Mouse (Mus musculus) forebrain, embryonic 10.5 days (tissue): Measurements from ENCODE around the gene Rbfox3. TPM values are rescaled to one million over a fixed set of nuclear protein-coding genes. Genes with fewer than 3 reads are reported as not detected.

ENCODE experiments used
- DNase-seq: peaks from one replicate; pipeline ENCODE4 v3.0.0-alpha.2; 2017; ENCODE audit warnings: low spot score; ENCODE audit errors: extremely low spot score
- H3K27ac ChIP-seq: fragments of 300-500 bp; sonication (generic); 2 replicates; pipeline ENCODE4 v1.5.1; 2016; ENCODE audit warnings: mild to moderate bottlenecking
- H3K27me3 ChIP-seq: fragments of 300-500 bp; sonication (generic); 2 replicates; pipeline ENCODE4 v1.6.1; 2016; ENCODE audit warnings: mild to moderate bottlenecking; ENCODE audit not compliant: poor library complexity, severe bottlenecking
- H3K36me3 ChIP-seq: fragments of 300-500 bp; sonication (generic); replicated peaks from 2 replicates; pipeline ENCODE4 v1.6.1; 2016; ENCODE audit warnings: mild to moderate bottlenecking, moderate library complexity
- H3K4me1 ChIP-seq: fragments of 300-500 bp; sonication (generic); 2 replicates; pipeline ENCODE4 v1.6.1; 2016
- H3K4me3 ChIP-seq: fragments of 300-500 bp; sonication (generic); 2 replicates; pipeline ENCODE4 v1.5.1; 2016; ENCODE audit warnings: mild to moderate bottlenecking, moderate library complexity
- H3K9me3 ChIP-seq: fragments of 300-500 bp; sonication (generic); 2 replicates; pipeline ENCODE4 v1.6.1; 2016; ENCODE audit warnings: mild to moderate bottlenecking, moderate library complexity
- WGBS: fragments of 180-500 bp; shearing (Covaris S2); methylation state at CpG from one replicate; pipeline ENCODE4 v1.1.7; 2016; 5-methylcytosine and 5-hydroxymethylcytosine counted together
- polyA plus RNA-seq: library from polyadenylated mRNA; unstranded; fragments of >200 nt; fragmentation: Nextera tagmentation; extraction: Ambion mirVana; gene quantifications from 2 replicates; pipeline ENCODE4 v1.2.1, GENCODE M21; 2016

The Rbfox3 gene
- polyA plus RNA-seq, 1 experiment from 2014 or later, result 2.6 TPM

DNA sequence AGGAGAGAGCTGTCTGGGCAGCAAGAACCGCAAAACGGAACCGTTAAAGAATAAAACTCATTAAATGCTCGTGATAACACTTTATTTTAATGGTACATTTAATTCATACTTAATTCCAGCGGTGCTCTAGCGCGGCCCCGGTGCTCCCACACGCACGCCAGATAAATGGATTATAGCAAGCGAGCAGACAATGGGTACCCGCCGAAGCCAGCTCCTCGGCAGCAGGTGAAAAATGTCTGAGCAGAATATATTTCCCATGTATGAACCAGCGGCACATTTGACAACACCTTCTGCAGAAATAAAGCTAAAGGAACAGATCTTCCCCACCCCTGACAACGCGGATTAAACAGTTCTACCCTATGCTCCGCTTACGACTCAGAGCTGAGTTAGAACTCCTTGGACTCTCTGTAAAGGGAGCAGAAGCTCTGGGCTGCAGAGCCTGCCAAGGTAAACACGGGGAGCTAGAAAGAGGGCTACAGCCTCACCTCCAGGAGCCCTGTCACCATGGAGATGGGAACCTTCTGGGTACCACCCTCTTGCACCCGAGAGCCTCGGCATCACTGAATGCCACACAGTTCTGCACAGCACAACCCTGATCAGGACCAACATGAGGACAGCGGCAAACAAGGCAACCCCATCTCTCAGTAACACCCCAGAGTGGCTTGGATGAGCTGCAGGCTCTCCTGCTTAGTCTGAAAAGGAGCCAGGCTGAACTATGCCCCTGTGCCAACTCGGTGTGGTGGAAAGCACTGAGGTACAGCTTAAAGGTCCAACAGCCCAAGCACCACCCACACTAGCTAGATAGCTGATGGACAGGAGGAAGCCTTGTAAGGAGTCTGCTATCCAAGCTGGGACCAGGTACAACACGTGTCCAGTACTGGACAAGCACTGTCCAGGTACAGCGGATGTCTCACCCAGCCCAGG is 196.5 kb downstream of the Rbfox3 start:
- Histone ChIP-seq H3K27me3 (no peaks in the 10 kb centered on the region), H3K36me3 (no peaks in the 10 kb centered on the region), H3K4me1 (peaks cover 12% of the 10 kb centered on the region), H3K4me3 (no peak overlapping the region), H3K9me3 (no peaks in the 10 kb centered on the region), H3K27ac (no peak overlapping the region)
- WGBS, result 87% methylated on average over 26 of the region's 26 CpGs
- DNase-seq, result no peak

DNA sequence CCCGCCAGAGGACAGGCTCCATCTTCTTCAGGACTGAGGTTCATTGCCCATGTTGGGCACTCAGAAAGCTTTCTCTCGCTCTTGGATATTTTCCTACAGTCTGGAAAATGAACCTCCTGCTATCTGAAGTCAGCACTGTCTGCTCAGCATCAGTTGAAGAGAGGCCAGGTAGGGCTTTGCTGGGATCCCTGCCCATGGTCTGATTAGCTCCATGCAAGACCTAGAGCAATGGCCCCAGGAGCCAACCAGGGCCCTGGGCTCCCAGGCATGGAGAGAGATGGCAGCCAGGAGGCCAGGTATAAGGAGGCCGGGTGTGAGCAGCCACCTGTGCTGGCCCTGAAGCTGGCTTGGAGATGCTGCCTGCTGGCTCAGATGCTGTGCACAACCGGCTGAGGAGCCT is 198.6 kb downstream of the Rbfox3 start:
- H3K4me1 ChIP-seq, result peaks cover 12% of the 10 kb centered on the region
- 78% methylated on average over 4 of the region's 4 CpGs for WGBS
- H3K9me3 ChIP-seq, result peaks cover 7% of the 10 kb centered on the region; the same call in 1 of the 2 replicates
- no peaks in the 10 kb centered on the region for H3K36me3 ChIP-seq
- no peak overlapping the region for H3K4me3 ChIP-seq
- no peaks in the 10 kb centered on the region for H3K27me3 ChIP-seq
- DNase-seq, result no peak
- no peak overlapping the region for H3K27ac ChIP-seq

DNA sequence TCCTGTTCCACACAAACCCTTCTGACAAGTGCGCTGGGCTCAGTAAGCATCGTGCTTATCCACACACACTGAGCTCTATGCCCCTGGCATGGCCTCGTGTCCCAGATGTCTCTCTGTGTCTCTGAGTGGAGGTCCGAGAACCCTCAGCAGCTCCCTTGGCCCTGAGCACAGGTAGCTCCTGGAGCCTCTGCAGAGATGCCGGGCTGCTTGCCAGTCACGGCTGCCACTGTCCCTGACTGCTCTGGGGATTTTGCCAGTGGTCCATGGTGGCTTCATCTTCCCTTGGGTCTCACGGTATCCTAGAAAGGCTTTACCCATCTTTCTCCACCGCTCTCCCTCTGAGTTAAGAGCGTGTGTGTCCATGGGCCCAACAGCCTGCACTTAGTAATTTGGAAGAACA is 199.3 kb downstream of the Rbfox3 start:
- Histone ChIP-seq H3K27ac (peak overlapping the region; percentile 20; the same call in 1 of the 2 replicates), H3K27me3 (no peaks in the 10 kb centered on the region), H3K36me3 (no peaks in the 10 kb centered on the region), H3K4me3 (no peak overlapping the region), H3K9me3 (peaks cover 7% of the 10 kb centered on the region; the same call in 1 of the 2 replicates), H3K4me1 (peaks cover 12% of the 10 kb centered on the region)
- 88% methylated on average over 9 of the region's 9 CpGs for WGBS
- DNase-seq, result no peak

GRCm38 (mm10) chr11:118710035-118710434 is 201.4 kb downstream of the Rbfox3 start:
- no peak overlapping the region for H3K4me3 ChIP-seq
- DNase-seq, result no peak
- H3K36me3 ChIP-seq, result no peaks in the 10 kb centered on the region
- H3K27ac ChIP-seq, result no peak overlapping the region
- peaks cover 12% of the 10 kb centered on the region for H3K4me1 ChIP-seq
- 88% methylated on average over 5 of the region's 5 CpGs for WGBS
- H3K27me3 ChIP-seq, result no peaks in the 10 kb centered on the region
- peaks cover 7% of the 10 kb centered on the region; the same call in 1 of the 2 replicates for H3K9me3 ChIP-seq

DNA sequence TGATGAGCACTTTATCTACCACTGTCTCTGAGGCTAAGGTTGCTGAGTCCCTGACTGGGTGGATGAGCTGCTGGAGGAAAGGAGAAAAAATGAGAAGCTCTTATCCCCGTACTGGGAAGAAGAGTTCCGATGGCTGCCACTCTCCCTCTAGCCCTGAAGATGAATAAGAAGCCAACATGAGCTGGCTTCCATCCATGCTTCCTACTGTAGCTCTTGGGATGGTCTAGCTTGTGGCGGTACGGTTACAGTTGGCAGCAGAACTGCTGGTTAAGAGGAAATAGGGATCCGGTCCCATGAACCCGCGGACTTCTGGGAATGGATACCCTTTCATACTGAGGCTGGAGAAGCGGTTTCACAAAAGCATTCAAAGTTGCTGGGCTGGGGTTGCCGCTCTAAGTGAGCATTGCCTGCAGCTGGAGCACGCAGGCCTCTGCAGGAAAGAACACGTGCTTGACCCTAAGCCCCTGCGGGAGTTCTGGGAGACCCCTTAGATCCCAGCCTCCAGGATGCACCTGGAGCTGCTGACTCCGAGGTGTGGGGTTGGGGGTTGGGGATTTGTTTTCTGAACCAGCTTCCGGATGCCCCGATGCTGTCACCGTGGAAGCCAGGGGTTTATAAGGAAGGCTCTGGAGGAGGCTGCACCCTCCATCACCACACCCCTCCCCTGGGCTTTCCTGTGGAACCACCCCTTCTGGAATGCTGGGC is 215.0 kb downstream of the Rbfox3 start:
- Histone ChIP-seq H3K9me3 (no peaks in the 10 kb centered on the region), H3K27ac (no peak overlapping the region; the same call in 1 of the 2 replicates), H3K4me3 (no peak overlapping the region), H3K36me3 (no peaks in the 10 kb centered on the region), H3K4me1 (peaks cover 27% of the 10 kb centered on the region), H3K27me3 (no peaks in the 10 kb centered on the region; the same call in 1 of the 2 replicates)
- WGBS, result 65% methylated on average over 16 of the region's 16 CpGs
- DNase-seq, result no peak

DNA sequence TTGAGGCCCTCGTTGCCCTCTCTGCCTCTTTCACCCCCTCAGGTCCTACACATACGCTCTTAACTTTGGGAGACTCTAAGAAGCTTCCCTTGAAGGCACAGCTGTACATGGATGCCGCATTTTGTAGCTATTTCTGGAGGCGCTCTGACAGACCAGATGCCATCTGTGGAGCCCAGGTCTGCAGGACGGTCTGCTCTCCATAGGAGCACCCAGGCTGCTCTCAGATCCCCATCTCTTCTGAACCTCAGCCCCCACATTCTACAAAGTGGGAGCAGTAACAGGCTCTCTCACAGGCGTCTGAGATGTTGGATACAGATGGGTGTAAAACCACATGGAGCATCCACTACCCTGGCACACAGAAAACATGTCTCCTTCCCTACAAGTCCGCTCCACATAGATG is 218.1 kb downstream of the Rbfox3 start:
- DNase-seq, result no peak
- Histone ChIP-seq H3K9me3 (no peaks in the 10 kb centered on the region), H3K27me3 (no peaks in the 10 kb centered on the region; the same call in 1 of the 2 replicates), H3K27ac (no peak overlapping the region), H3K4me1 (peaks cover 27% of the 10 kb centered on the region), H3K4me3 (no peak overlapping the region), H3K36me3 (no peaks in the 10 kb centered on the region)
- 86% methylated on average over 7 of the region's 7 CpGs for WGBS

- Histone ChIP-seq H3K4me1 (peaks cover 8% of the 10 kb centered on the region; the same call in 1 of the 2 replicates), H3K9me3 (no peaks in the 10 kb centered on the region), H3K27me3 (no peaks in the 10 kb centered on the region; the same call in 1 of the 2 replicates), H3K27ac (no peak overlapping the region), H3K36me3 (no peaks in the 10 kb centered on the region), H3K4me3 (no peak overlapping the region)
- DNase-seq, result no peak
- 89% methylated on average over 8 of the region's 8 CpGs for WGBS
These were observed 221.1 kb downstream of the Rbfox3 start for GRCm38 (mm10) chr11:118690262-118690661.

- Histone ChIP-seq H3K9me3 (no peaks in the 10 kb centered on the region), H3K27ac (no peak overlapping the region), H3K27me3 (peaks cover 14% of the 10 kb centered on the region), H3K36me3 (no peaks in the 10 kb centered on the region), H3K4me1 (peaks cover 7% of the 10 kb centered on the region), H3K4me3 (no peak overlapping the region)
- peak; percentile 42 for DNase-seq
- 14% methylated on average over 16 of the region's 16 CpGs for WGBS
These were observed 226.0 kb downstream of the Rbfox3 start for GRCm38 (mm10) chr11:118685397-118685796.

DNA sequence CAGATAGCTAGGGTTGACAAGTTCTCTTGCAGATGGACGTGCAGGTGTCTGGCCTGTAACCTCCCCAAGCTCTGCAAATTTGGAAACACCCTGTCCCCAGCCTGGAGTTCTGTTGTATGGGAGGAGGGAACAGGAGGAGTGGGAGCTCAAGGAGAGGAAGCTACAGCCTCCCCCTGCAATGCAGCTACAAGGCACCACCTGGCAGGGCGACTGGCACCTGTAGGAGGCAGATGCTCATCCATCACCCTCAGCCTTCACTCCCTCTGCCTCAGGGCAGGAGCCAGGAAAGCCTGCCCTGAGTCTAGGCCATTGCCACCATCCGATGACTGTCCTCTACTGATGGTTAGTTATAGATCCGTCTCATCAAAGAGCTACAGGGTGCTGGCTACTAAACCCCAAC is 226.7 kb downstream of the Rbfox3 start:
- Histone ChIP-seq H3K36me3 (no peaks in the 10 kb centered on the region), H3K4me3 (no peak overlapping the region), H3K27me3 (peaks cover 16% of the 10 kb centered on the region), H3K4me1 (peaks cover 14% of the 10 kb centered on the region), H3K27ac (no peak overlapping the region), H3K9me3 (no peaks in the 10 kb centered on the region)
- no peak for DNase-seq
- 84% methylated on average over 4 of the region's 4 CpGs for WGBS

GRCm38 (mm10) chr11:118680699-118681098 is 230.7 kb downstream of the Rbfox3 start:
- WGBS, result 79% methylated on average over 10 of the region's 10 CpGs
- DNase-seq, result no peak
- peaks cover 27% of the 10 kb centered on the region for H3K4me1 ChIP-seq
- no peak overlapping the region for H3K4me3 ChIP-seq
- no peaks in the 10 kb centered on the region for H3K36me3 ChIP-seq
- no peaks in the 10 kb centered on the region for H3K9me3 ChIP-seq
- H3K27me3 ChIP-seq, result peaks cover 38% of the 10 kb centered on the region
- H3K27ac ChIP-seq, result no peak overlapping the region

DNA sequence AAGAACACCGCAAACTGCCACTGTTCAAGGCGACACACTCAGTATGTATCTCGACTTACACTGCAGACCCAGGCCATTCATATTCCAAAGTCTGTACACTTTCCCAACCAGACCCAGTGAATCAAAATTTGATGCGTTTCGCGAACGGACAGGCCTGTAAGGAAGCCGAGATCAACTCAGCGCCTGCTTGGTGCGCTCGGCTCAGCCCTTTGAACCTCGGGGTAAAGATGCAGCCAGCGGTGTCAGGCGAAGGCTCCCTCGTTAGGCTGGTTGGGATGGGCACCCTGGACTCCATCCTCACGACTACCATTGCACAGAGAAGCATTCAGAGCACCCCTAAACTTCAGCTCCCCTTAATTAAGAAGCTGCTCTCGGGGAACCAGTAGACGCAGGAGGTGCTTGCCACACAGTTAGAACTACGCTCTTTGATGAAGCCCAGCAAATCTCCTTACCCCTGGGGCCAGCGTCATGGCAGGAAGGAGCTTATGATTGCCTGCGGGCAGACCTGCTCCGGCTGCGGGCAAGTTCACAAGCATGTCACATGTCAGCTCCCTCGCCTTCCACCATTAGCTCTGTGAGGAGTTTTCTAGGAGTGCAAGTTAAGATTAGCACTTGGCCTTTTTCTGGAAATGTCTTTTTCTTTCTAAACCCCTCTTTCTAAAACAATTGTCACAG is 231.5 kb downstream of the Rbfox3 start:
- no peak for DNase-seq
- no peaks in the 10 kb centered on the region for H3K9me3 ChIP-seq
- WGBS, result 75% methylated on average over 24 of the region's 24 CpGs
- H3K27me3 ChIP-seq, result peaks cover 34% of the 10 kb centered on the region
- no peak overlapping the region for H3K27ac ChIP-seq
- no peaks in the 10 kb centered on the region for H3K36me3 ChIP-seq
- peaks cover 27% of the 10 kb centered on the region for H3K4me1 ChIP-seq
- no peak overlapping the region for H3K4me3 ChIP-seq

- Histone ChIP-seq H3K27ac (no peak overlapping the region), H3K4me1 (peaks cover 27% of the 10 kb centered on the region), H3K4me3 (no peak overlapping the region), H3K36me3 (no peaks in the 10 kb centered on the region), H3K27me3 (peaks cover 24% of the 10 kb centered on the region), H3K9me3 (no peaks in the 10 kb centered on the region)
- DNase-seq, result no peak
- 33% methylated on average over 20 of the region's 20 CpGs for WGBS
These were observed 232.8 kb downstream of the Rbfox3 start for GRCm38 (mm10) chr11:118678515-118679104.
